Mouse (Mus musculus) cerebellum, postnatal 4 days (tissue): Measurements from ENCODE around the gene Gm45844.
A peak's percentile ranks its signal among the peaks of the same experiment; 100 is the strongest.
"Not testable (repeated sequence)": the region's sequence is repeated elsewhere in the genome, so short reads cannot be mapped to it uniquely, and the experiment has no call there.

Source experiments
- DNase-seq, 2 experiments: peaks; one replicate each; pipeline ENCODE4 v3.0.0; 2022; ENCODE audit warnings: low spot score in 2 of 2, mixed read lengths in 1 of 2

The Gm45844 gene

DNA sequence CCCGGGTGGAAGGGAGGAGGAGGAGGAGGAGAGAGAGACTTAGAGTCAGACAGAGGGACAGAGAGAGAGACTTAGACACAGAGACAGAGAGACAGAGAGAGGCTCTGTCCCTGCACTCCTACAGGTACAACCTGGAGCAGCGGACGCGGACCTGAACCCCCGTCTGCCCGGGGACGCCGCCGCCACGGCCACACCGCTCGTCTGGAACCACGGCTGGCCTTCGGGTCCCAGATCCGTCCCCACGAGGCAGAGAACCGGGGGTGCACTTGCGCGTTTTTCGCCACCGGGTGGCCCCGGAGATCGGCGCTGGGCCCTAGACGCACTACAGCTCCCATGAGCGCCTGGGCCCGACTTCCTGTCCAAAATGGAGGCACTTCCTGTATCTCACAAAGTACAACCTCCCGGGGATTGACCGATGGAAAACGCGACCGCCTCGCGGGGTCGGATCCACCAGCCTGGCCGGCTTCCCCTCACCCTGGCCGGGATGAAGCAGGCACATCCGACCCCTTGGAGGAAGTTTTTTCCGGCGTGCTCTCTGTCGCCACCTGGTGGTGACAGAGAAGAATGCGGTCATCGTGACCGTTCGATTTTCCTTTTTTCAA, at the start of gene Gm45844:
Gene Gm45844, minus strand, starts transcription at position 324 of the 602 bp plus-strand sequence.
- DNase-seq: peak; percentile 87 to 96

- peak in 1 of 2 experiments; percentile 57 for DNase-seq
Observed at GRCm38 (mm10) chr7:7295595-7295994, 17.5 kb upstream of the Gm45844 start.

DNA sequence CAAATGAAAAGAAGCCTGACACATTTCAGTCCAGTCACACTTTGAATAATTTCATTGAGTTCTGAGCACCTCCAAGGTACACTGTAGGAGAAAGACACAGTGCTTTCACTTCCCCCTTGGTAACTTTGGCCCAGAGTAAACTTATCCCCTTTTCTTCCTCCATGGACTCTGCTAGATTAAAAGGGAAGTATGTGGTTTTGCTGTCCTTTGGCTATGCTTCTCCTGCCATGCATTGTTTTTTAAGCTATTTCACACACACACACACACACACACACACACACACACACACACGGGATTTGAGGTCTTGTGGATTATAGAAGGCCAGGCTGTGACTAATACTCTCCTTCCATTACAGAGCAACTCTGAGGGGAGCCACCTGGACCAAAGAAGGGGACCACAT, 3.3 kb upstream of the Gm45844 start:
- DNase-seq: no peak

GRCm38 (mm10) chr7:7277556-7277955, 533 bp downstream of the Gm45844 start:
- DNase-seq: peak in 1 of 2 experiments; percentile 53

GRCm38 (mm10) chr7:7247228-7247627, 30.9 kb downstream of the Gm45844 start, which contains the start of gene Vmn2r29:
Gene Vmn2r29 (minus strand): TSS chr7:7247328.
- not testable (repeated sequence) for DNase-seq

GRCm38 (mm10) chr7:7209313-7210151, 68.6 kb downstream of the Gm45844 start, which contains the start of gene Zfp772:
Gene Zfp772 (minus strand): TSS chr7:7209998.
- peak in 1 of 2 experiments; percentile 8 for DNase-seq

- peak; percentile 59 to 74 for DNase-seq
Observed at GRCm38 (mm10) chr7:7188191-7188942, 89.7 kb downstream of the Gm45844 start.

DNA sequence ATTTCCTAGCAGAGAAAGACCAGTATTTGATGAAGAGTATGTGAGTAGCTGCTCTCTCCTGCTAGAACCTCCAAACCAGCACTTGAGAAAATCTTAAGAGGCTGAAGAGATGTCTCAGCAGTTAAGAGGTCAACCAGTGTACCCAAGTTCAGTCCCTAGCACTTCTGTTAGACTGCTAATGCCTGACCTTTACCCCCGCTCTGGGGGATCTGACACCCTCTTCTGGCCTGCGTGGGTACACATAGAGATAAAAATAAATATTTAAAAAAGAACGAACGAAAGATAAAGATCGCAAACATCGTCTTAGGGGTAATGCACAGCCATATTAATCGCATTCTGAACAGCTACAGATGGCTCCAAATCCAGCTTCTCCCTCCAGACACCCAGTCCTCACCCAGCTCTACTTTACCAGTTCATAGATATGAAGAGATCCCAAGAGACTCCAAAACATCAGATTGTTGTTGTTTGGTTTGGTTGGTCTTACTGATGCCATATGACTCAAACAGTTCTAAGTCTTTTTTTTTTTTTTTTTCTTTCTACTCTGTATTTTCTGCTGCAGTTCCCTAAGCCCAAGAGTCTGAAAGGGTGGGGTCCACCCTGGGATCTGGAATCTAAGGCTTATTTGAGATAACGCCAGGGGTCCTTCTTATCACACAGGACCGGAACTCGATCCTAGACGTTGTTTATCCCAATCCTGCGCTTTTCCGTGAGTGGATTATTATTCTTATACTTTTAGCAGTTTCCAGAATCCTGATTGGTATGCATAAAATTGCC, 90.5 kb downstream of the Gm45844 start:
- DNase-seq: no peak

DNA sequence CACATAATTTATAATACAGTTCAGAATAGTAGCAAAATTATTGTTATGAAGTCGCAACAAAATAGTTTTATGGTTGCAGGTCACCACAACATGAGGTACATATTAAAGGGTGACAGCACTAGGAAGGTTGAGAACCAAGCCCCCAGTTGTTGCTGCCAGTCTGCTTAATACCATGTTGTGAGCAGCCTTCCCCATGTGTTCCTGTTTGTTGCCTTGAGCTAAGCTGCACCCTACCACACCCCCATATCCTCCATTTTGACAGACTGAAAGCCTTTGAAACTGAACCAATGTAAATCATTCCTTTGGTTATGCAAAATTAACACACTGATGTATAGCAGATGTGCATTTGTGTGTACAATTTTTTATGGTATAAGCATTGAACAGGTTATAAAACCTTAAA, 92.2 kb downstream of the Gm45844 start:
- no peak for DNase-seq

DNA sequence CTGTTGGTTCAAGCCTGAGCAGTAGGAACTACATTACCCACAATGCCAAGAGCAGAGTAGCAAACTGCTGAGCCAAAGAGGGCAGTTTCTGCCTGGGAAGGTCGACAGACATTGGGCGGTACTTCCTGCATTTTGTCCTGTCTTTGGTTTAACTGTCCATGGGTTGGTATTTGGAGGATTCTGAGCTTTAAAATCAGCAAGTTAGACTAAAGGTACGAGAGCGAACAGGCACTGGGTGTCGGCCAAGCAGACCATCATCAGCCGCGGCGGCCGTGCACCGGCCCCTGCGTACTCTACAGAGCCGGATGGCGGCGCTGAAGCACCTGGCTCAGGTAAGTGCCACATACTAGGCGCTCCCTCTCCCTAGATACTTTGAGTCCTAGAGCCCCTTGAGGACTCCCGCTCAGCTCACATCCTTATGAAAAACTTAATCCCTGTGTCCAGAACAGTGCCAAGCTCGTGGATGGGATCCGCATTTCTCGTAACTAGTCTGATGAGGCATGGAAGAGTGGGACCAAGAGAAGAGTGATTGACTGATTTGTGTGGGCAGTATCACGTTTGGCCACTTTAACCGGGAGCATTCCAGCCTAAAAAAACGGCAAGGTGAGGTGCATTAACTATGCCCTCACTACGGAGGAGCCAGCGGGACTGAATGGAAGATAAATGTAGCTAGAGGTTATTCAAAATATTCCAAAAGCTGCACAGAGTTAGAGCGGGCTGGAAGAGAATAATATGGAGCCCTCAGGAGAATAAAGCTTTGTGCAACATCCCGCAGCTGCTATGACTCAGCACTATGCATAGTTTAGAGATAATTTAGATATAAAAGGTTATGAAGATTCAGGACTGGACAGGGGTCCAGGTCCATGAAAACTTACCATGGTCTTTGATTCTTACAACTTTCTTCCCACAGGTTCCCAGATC, 106.6 kb downstream of the Gm45844 start, which contains the start of gene Zfp418:
Gene Zfp418, plus strand, starts transcription at position 104 of the 921 bp plus-strand sequence.
- DNase-seq: peak; percentile 29 to 39
